Mouse (Mus musculus) cerebellum, adult 2 months (tissue): ENCODE data around the gene Gfm1. TPM values are rescaled to one million over a fixed set of nuclear protein-coding genes. Genes with fewer than 3 reads are reported as not detected.

Experiments
- DNase-seq, 2 experiments: peaks; one replicate each; pipeline ENCODE4 v3.0.0; 2021
- H3K27ac ChIP-seq: fragments of 200-500 bp; 2 replicates; pipeline ENCODE4 v1.5.1; 2012; ENCODE audit warnings: low read length, control low read depth, inconsistent platforms; ENCODE audit not compliant: insufficient read depth
- H3K27me3 ChIP-seq: fragments of 200-500 bp; 2 replicates; pipeline ENCODE4 v1.6.1; 2012; ENCODE audit warnings: inconsistent platforms, mild to moderate bottlenecking, low read length, moderate library complexity; ENCODE audit not compliant: control insufficient read depth, insufficient read depth
- H3K4me1 ChIP-seq: fragments of 200-500 bp; 2 replicates; pipeline ENCODE4 v1.6.1; 2011; ENCODE audit warnings: low read length; ENCODE audit not compliant: control insufficient read depth, insufficient read depth
- H3K4me3 ChIP-seq: fragments of 200-500 bp; replicated peaks from 2 replicates; pipeline ENCODE3; 2011; ENCODE audit warnings: mild to moderate bottlenecking, low read depth, low read length, control low read depth; ENCODE audit not compliant: insufficient read depth
- CTCF ChIP-seq: fragments of 200-500 bp; IDR thresholded peaks from 2 replicates; pipeline ENCODE4 v1.5.1; 2011; ENCODE audit warnings: low read depth, mild to moderate bottlenecking, control low read depth, low read length, moderate library complexity, borderline replicate concordance; ENCODE audit not compliant: insufficient read depth
- POLR2A ChIP-seq: fragments of 200-500 bp; IDR thresholded peaks from 2 replicates; pipeline ENCODE4 v1.6.1; 2011; ENCODE audit warnings: low read length, control low read depth, borderline replicate concordance; ENCODE audit not compliant: insufficient read depth
- WGBS: fragments of 180-500 bp; shearing (Covaris S2); methylation state at CpG from one replicate; pipeline ENCODE4 v1.1.7; 2018; 5-methylcytosine and 5-hydroxymethylcytosine counted together
- polyA plus RNA-seq: library from polyadenylated mRNA; depleted of rRNA; stranded (reverse); fragments of >200 nt; gene quantifications from 2 replicates; pipeline ENCODE4 v1.2.3, GENCODE M21; 2012; rRNA removed

The Gfm1 gene
- polyA plus RNA-seq, 1 experiment, result 48.1 TPM

GRCm38 (mm10) chr3:67520568-67521143 lies 90.8 kb downstream of the Gfm1 start:
- 94% methylated on average over 5 of the region's 5 CpGs for WGBS
- Histone ChIP-seq H3K27me3 (peaks cover under 1% of the 10 kb centered on the region; the same call in 1 of the 2 replicates), H3K4me1 (no peaks in the 10 kb centered on the region), H3K4me3 (no peak overlapping the region), H3K27ac (no peak overlapping the region)
- DNase-seq, result no peak
- no peak for TF ChIP-seq POLR2A
- no peak for TF ChIP-seq CTCF

- Histone ChIP-seq H3K27me3 (no peaks in the 10 kb centered on the region; the same call in 1 of the 2 replicates), H3K4me1 (no peaks in the 10 kb centered on the region), H3K4me3 (no peak overlapping the region), H3K27ac (no peak overlapping the region)
- TF ChIP-seq CTCF (no peak), POLR2A (no peak)
- 88% methylated on average over 8 of the region's 8 CpGs for WGBS
- no peak for DNase-seq
These were observed 92.8 kb downstream of the Gfm1 start for GRCm38 (mm10) chr3:67522709-67523108.

- TF ChIP-seq CTCF, result no peak
- no peak for TF ChIP-seq POLR2A
- DNase-seq, result no peak
- Histone ChIP-seq H3K27ac (no peak overlapping the region), H3K27me3 (no peaks in the 10 kb centered on the region; the same call in 1 of the 2 replicates), H3K4me3 (no peak overlapping the region), H3K4me1 (no peaks in the 10 kb centered on the region)
- 84% methylated on average over 6 of the region's 6 CpGs for whole genome bisulfite sequencing
These were observed 94.9 kb downstream of the Gfm1 start for GRCm38 (mm10) chr3:67524768-67525167.

Other genes with a start within 250 kb of the Gfm1 start
- gene Mlf1, start 56.0 kb upstream of the Gfm1 start, polyA plus RNA-seq, result 1.6 and 2.3 TPM in 2 replicates
- not detected in 2 replicates for gene Gm17402, start 54.9 kb upstream of the Gfm1 start, polyA plus RNA-seq
- gene Lxn, start 33.8 kb downstream of the Gfm1 start, polyA plus RNA-seq, result 153 and 167 TPM in 2 replicates
- 2.2 and 3.0 TPM in 2 replicates for gene Rarres1, start 85.4 kb downstream of the Gfm1 start, polyA plus RNA-seq
- gene Mfsd1, start 152.6 kb downstream of the Gfm1 start, polyA plus RNA-seq, result 21.4 and 23.6 TPM in 2 replicates